Mouse (Mus musculus): Measurements from ENCODE around the gene Tom1l2. TPM values are rescaled to one million over a fixed set of nuclear protein-coding genes. Genes with fewer than 3 reads are reported as not detected.

Tom1l2 gene
- polyA plus RNA-seq, 1 experiment = 95.2 TPM

- no peak overlapping the region for H3K27ac ChIP-seq (ENCODE audit: insufficient read depth, low read depth, low read length)
- 59% methylated on average over 6 of the region's 6 CpGs for WGBS
- no peaks in the 10 kb centered on the region for H3K27me3 ChIP-seq (replicated peaks; ENCODE audit: control insufficient read depth, insufficient read depth, low read length)
- TF ChIP-seq CTCF (conservative IDR thresholded peaks at IDR 0.05; ENCODE audit: insufficient read depth, insufficient read length, low read depth, low read length) = no peak
- TF ChIP-seq POLR2A (IDR thresholded peaks at IDR 0.05; ENCODE audit: low read depth, low read length) = no peak
- no peaks in the 10 kb centered on the region for H3K4me1 ChIP-seq (ENCODE audit: control insufficient read depth, insufficient read depth, low read length)
- DNase-seq = no peak
- H3K36me3 ChIP-seq (ENCODE audit: control insufficient read depth, insufficient read depth, low read length) = no peaks in the 10 kb centered on the region; the same call in 1 of the 2 replicates
- no peak overlapping the region for H3K4me3 ChIP-seq (ENCODE audit: insufficient read depth, low read depth, low read length)
Observed at GRCm38 (mm10) chr11:60192534-60192933, 160.2 kb downstream of the Tom1l2 start.

GRCm38 (mm10) chr11:60190055-60190641, 162.6 kb downstream of the Tom1l2 start:
- WGBS = 85% methylated on average over 17 of the region's 17 CpGs
- Histone ChIP-seq H3K4me1 (ENCODE audit: control insufficient read depth, insufficient read depth, low read length) (no peaks in the 10 kb centered on the region), H3K27me3 (replicated peaks; ENCODE audit: control insufficient read depth, insufficient read depth, low read length) (no peaks in the 10 kb centered on the region), H3K4me3 (ENCODE audit: insufficient read depth, low read depth, low read length) (no peak overlapping the region), H3K36me3 (ENCODE audit: control insufficient read depth, insufficient read depth, low read length) (no peaks in the 10 kb centered on the region; the same call in 1 of the 2 replicates), H3K27ac (ENCODE audit: insufficient read depth, low read depth, low read length) (no peak overlapping the region)
- no peak for DNase-seq
- TF ChIP-seq CTCF (conservative IDR thresholded peaks at IDR 0.05; ENCODE audit: insufficient read depth, insufficient read length, low read depth, low read length) (no peak), POLR2A (IDR thresholded peaks at IDR 0.05; ENCODE audit: low read depth, low read length) (no peak)

GRCm38 (mm10) chr11:60189501-60190040, 163.1 kb downstream of the Tom1l2 start:
- no peaks in the 10 kb centered on the region for H3K27me3 ChIP-seq (replicated peaks; ENCODE audit: control insufficient read depth, insufficient read depth, low read length)
- H3K4me1 ChIP-seq (ENCODE audit: control insufficient read depth, insufficient read depth, low read length) = no peaks in the 10 kb centered on the region
- H3K36me3 ChIP-seq (ENCODE audit: control insufficient read depth, insufficient read depth, low read length) = no peaks in the 10 kb centered on the region
- WGBS = 68% methylated on average over 21 of the region's 21 CpGs
- no peak overlapping the region for H3K4me3 ChIP-seq (ENCODE audit: insufficient read depth, low read depth, low read length)
- H3K27ac ChIP-seq (ENCODE audit: insufficient read depth, low read depth, low read length) = no peak overlapping the region
- TF ChIP-seq POLR2A (IDR thresholded peaks at IDR 0.05; ENCODE audit: low read depth, low read length) = no peak
- TF ChIP-seq CTCF (conservative IDR thresholded peaks at IDR 0.05; ENCODE audit: insufficient read depth, insufficient read length, low read depth, low read length) = no peak
- DNase-seq = peak; percentile 24

- H3K36me3 ChIP-seq (ENCODE audit: control insufficient read depth, insufficient read depth, low read length) = no peaks in the 10 kb centered on the region
- no peaks in the 10 kb centered on the region for H3K27me3 ChIP-seq (replicated peaks; ENCODE audit: control insufficient read depth, insufficient read depth, low read length)
- H3K4me3 ChIP-seq (ENCODE audit: insufficient read depth, low read depth, low read length) = no peak overlapping the region
- WGBS = 86% methylated on average over 25 of the region's 25 CpGs
- no peak for DNase-seq
- TF ChIP-seq POLR2A (IDR thresholded peaks at IDR 0.05; ENCODE audit: low read depth, low read length) (no peak), CTCF (conservative IDR thresholded peaks at IDR 0.05; ENCODE audit: insufficient read depth, insufficient read length, low read depth, low read length) (no peak)
- H3K27ac ChIP-seq (ENCODE audit: insufficient read depth, low read depth, low read length) = no peak overlapping the region
- 0 out of 2 replicates have a peak, but pooled peaks cover 4% of the 10 kb centered on the region for H3K4me1 ChIP-seq (ENCODE audit: control insufficient read depth, insufficient read depth, low read length)
Observed at GRCm38 (mm10) chr11:60188275-60188853, 164.3 kb downstream of the Tom1l2 start.

GRCm38 (mm10) chr11:60187070-60187469, 165.6 kb downstream of the Tom1l2 start:
- no peak for TF ChIP-seq POLR2A (IDR thresholded peaks at IDR 0.05; ENCODE audit: low read depth, low read length)
- no peak for TF ChIP-seq CTCF (conservative IDR thresholded peaks at IDR 0.05; ENCODE audit: insufficient read depth, insufficient read length, low read depth, low read length)
- WGBS = 87% methylated on average over 11 of the region's 11 CpGs
- Histone ChIP-seq H3K4me3 (ENCODE audit: insufficient read depth, low read depth, low read length) (no peak overlapping the region), H3K36me3 (ENCODE audit: control insufficient read depth, insufficient read depth, low read length) (no peaks in the 10 kb centered on the region), H3K27me3 (replicated peaks; ENCODE audit: control insufficient read depth, insufficient read depth, low read length) (no peaks in the 10 kb centered on the region), H3K4me1 (ENCODE audit: control insufficient read depth, insufficient read depth, low read length) (peaks cover 12% of the 10 kb centered on the region), H3K27ac (ENCODE audit: insufficient read depth, low read depth, low read length) (no peak overlapping the region)
- no peak for DNase-seq

- Histone ChIP-seq H3K27me3 (replicated peaks; ENCODE audit: control insufficient read depth, insufficient read depth, low read length) (no peaks in the 10 kb centered on the region), H3K4me3 (ENCODE audit: insufficient read depth, low read depth, low read length) (no peak overlapping the region), H3K36me3 (ENCODE audit: control insufficient read depth, insufficient read depth, low read length) (no peaks in the 10 kb centered on the region), H3K4me1 (ENCODE audit: control insufficient read depth, insufficient read depth, low read length) (peaks cover 16% of the 10 kb centered on the region), H3K27ac (ENCODE audit: insufficient read depth, low read depth, low read length) (no peak overlapping the region)
- DNase-seq = no peak
- TF ChIP-seq CTCF (conservative IDR thresholded peaks at IDR 0.05; ENCODE audit: insufficient read depth, insufficient read length, low read depth, low read length) (no peak), POLR2A (IDR thresholded peaks at IDR 0.05; ENCODE audit: low read depth, low read length) (no peak)
- WGBS = 76% methylated on average over 20 of the region's 20 CpGs
Observed at GRCm38 (mm10) chr11:60185396-60186231, 167.1 kb downstream of the Tom1l2 start.
